Mouse (Mus musculus): Measurements from ENCODE around the gene Ecd. TPM values are rescaled to one million over a fixed set of nuclear protein-coding genes. Genes with fewer than 3 reads are reported as not detected.

The Ecd gene
- polyA plus RNA-seq, 1 experiment from 2014 or later, result 55.6 TPM

- Histone ChIP-seq H3K4me2 (replicated peaks) (no peak overlapping the region), H3K27ac (no peak overlapping the region), H3K9ac (no peak overlapping the region), H3K27me3 (no peaks in the 10 kb centered on the region), H3K36me3 (peaks cover 76% of the 10 kb centered on the region), H3K9me3 (no peaks in the 10 kb centered on the region), H3K4me1 (no peaks in the 10 kb centered on the region), H3K4me3 (no peak overlapping the region)
- WGBS, result 82% methylated on average over 1 of the region's 1 CpGs
- ATAC-seq (ENCODE audit: low FRiP score, low read depth), result no peak
Measured at GRCm38 (mm10) chr14:20371854-20372253, 23.9 kb upstream of the Ecd start.

DNA sequence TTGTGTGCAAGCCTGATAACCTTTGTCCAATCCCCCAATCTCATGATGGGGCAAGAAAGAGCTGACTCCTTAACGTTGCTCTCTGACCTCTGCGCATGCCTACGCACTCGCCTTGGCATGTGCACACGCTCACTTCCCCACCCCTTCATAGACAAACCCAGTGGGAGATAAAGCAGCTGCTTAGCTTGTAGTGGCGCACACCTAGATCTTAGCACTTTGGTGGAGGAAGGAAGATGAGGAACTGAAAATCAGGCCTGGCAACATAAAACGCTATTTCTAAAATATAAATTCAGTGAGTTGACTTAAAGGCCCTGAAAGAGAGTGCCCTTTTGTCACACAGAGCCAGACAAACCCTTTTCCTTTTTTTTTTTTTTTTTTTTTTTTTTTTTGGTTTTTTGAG is 22.9 kb upstream of the Ecd start:
- no peak overlapping the region for H3K9ac ChIP-seq
- H3K27ac ChIP-seq, result no peak overlapping the region
- H3K36me3 ChIP-seq, result peaks cover 74% of the 10 kb centered on the region
- H3K4me1 ChIP-seq, result no peaks in the 10 kb centered on the region
- no peaks in the 10 kb centered on the region for H3K27me3 ChIP-seq
- H3K4me3 ChIP-seq, result no peak overlapping the region
- ATAC-seq (ENCODE audit: low FRiP score, low read depth), result no peak
- WGBS, result 86% methylated on average over 7 of the region's 7 CpGs
- H3K4me2 ChIP-seq (replicated peaks), result no peak overlapping the region
- no peaks in the 10 kb centered on the region for H3K9me3 ChIP-seq

DNA sequence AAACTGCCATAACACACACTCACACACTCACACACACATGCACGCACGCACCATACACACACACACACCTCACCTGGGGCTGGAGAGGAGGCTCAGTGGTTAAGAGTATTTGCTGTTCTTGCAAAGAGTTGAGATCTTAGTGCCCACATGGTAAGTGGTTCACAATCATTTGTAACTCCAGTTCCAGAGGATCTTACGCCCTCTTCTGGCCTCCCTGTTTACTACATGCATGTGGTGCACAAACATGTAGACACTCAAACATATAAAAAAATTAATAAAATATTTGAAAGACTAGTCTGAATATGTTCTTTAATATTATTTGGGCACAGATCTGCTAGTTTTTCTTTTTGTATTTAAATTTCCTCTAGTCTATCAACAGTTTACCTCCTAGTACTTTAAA is 20.4 kb upstream of the Ecd start:
- H3K4me1 ChIP-seq, result no peaks in the 10 kb centered on the region
- no peaks in the 10 kb centered on the region for H3K27me3 ChIP-seq
- no peak overlapping the region for H3K4me2 ChIP-seq (replicated peaks)
- peaks cover 75% of the 10 kb centered on the region for H3K36me3 ChIP-seq
- no peak for ATAC-seq (ENCODE audit: low FRiP score, low read depth)
- H3K27ac ChIP-seq, result no peak overlapping the region
- no peak overlapping the region for H3K4me3 ChIP-seq
- H3K9me3 ChIP-seq, result no peaks in the 10 kb centered on the region
- WGBS, result 96% methylated on average over 3 of the region's 3 CpGs
- H3K9ac ChIP-seq, result no peak overlapping the region

DNA sequence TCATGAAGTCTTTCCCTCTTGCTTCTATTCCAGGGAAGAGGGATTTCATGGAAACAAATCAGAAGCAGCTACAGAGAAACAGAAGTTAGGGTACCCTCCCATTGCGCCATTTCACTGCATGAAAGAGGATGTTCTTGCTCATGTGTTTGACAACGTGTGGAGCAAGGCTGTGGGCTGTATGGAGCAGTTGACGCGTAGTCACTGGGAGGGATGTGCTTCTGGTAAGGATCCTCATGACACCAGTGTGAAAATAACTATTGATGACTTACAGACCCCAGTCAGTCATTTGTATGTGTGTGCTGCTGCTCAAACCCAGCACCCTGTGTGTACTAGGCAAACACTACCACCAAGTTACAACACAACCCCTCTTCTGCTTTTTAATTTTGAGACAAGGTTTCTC is 15.3 kb upstream of the Ecd start:
- no peaks in the 10 kb centered on the region for H3K4me1 ChIP-seq
- no peak overlapping the region for H3K4me2 ChIP-seq (replicated peaks)
- no peak overlapping the region for H3K27ac ChIP-seq
- no peaks in the 10 kb centered on the region for H3K27me3 ChIP-seq
- no peaks in the 10 kb centered on the region for H3K9me3 ChIP-seq
- ATAC-seq (ENCODE audit: low FRiP score, low read depth), result no peak
- no peak overlapping the region for H3K9ac ChIP-seq
- H3K36me3 ChIP-seq, result peaks cover 83% of the 10 kb centered on the region
- WGBS, result 92% methylated on average over 4 of the region's 4 CpGs
- no peak overlapping the region for H3K4me3 ChIP-seq

DNA sequence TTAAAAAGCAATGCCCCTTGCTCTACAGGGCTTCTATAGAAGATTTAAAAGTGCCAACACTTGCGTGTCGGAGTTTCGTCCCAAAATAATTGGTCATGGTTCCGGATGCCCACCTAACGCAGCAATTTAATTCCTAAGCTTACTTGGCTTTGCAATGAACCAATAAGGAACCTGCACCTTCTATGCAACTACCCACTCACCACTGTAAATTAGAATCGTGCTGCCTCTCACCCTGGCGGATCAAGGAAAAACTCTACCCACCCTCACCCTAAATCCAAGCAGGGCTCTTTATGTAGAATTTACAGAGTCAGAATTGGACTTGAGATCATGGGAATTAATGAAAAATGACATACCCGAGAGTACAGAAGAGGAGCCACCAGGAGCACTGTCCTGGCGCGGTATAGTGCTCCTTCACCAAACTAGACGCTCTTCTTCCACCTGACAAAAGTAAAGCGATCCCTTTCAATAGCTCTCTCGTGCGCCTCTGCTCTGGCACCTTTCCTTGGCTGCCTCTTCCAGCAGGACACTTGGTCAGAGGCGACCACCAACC is 405 bp downstream of the Ecd start:
- Histone ChIP-seq H3K4me2 (replicated peaks) (peak overlapping the region; percentile 82), H3K9ac (peak overlapping the region; percentile 82), H3K4me3 (peak overlapping the region; percentile 79), H3K27ac (peak overlapping the region; percentile 87), H3K36me3 (peaks cover 37% of the 10 kb centered on the region), H3K27me3 (no peaks in the 10 kb centered on the region), H3K9me3 (no peaks in the 10 kb centered on the region), H3K4me1 (peaks cover 15% of the 10 kb centered on the region)
- 2% methylated on average over 15 of the region's 15 CpGs for WGBS
- peak; percentile 65 for ATAC-seq (ENCODE audit: low FRiP score, low read depth)

DNA sequence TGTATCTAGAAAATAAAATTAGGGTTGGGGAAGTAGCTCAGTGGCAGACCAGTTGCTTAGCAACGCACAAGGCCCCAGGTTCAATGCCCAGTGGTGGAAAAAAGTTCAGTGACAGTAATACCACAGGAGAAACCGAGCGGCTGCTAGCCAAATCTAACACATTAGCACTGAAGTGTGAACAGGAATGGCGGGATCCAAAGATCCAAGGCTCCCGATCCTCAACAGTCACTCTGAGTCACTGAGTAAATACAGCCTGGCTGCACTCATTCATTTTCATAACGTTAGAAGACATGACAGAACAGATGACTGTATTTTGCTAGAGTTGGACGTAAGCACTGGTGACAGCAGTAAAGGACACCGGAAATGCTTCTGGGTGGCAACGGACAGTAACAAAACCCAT is 2.0 kb downstream of the Ecd start:
- Histone ChIP-seq H3K4me2 (replicated peaks) (no peak overlapping the region), H3K9ac (no peak overlapping the region), H3K4me3 (no peak overlapping the region), H3K27ac (no peak overlapping the region), H3K4me1 (peaks cover 15% of the 10 kb centered on the region), H3K9me3 (no peaks in the 10 kb centered on the region), H3K27me3 (no peaks in the 10 kb centered on the region), H3K36me3 (peaks cover 38% of the 10 kb centered on the region)
- WGBS, result 88% methylated on average over 9 of the region's 9 CpGs
- no peak for ATAC-seq (ENCODE audit: low FRiP score, low read depth)

GRCm38 (mm10) chr14:20340866-20341265 is 7.1 kb downstream of the Ecd start:
- no peak overlapping the region for H3K9ac ChIP-seq
- 78% methylated on average over 7 of the region's 7 CpGs for WGBS
- no peak overlapping the region for H3K4me2 ChIP-seq (replicated peaks)
- ATAC-seq (ENCODE audit: low FRiP score, low read depth), result no peak
- H3K4me1 ChIP-seq, result no peaks in the 10 kb centered on the region
- H3K27me3 ChIP-seq, result no peaks in the 10 kb centered on the region
- peaks cover 67% of the 10 kb centered on the region for H3K36me3 ChIP-seq
- H3K27ac ChIP-seq, result no peak overlapping the region
- H3K4me3 ChIP-seq, result no peak overlapping the region
- H3K9me3 ChIP-seq, result no peaks in the 10 kb centered on the region

- Histone ChIP-seq H3K4me3 (no peak overlapping the region), H3K4me2 (replicated peaks) (no peak overlapping the region), H3K27ac (no peak overlapping the region), H3K4me1 (no peaks in the 10 kb centered on the region), H3K9me3 (no peaks in the 10 kb centered on the region), H3K36me3 (peaks cover 69% of the 10 kb centered on the region), H3K27me3 (no peaks in the 10 kb centered on the region), H3K9ac (no peak overlapping the region)
- WGBS, result 84% methylated on average over 8 of the region's 8 CpGs
- no peak for ATAC-seq (ENCODE audit: low FRiP score, low read depth)
Measured at GRCm38 (mm10) chr14:20340149-20340548, 7.8 kb downstream of the Ecd start.

DNA sequence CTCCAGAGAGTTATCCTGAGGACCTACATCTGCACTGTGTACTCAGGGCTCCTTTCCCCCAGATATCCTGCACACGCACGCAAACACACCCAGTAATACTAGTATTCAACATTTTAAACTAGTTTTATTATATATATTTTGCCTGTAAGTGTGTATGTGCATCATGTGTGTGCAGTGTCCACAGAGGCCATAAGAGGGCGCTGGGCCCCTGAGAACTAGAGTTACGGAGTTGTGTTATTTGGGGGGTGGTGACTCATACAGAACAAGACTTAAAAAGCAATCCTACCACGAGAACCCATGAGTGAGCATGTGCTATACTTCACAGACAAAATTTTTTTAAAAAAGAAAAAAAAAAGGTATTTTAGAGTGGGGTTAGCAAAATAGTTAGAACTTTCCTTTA is 8.5 kb downstream of the Ecd start:
- Histone ChIP-seq H3K4me3 (no peak overlapping the region), H3K27ac (no peak overlapping the region), H3K4me2 (replicated peaks) (no peak overlapping the region), H3K4me1 (no peaks in the 10 kb centered on the region), H3K36me3 (peaks cover 68% of the 10 kb centered on the region), H3K27me3 (no peaks in the 10 kb centered on the region), H3K9me3 (no peaks in the 10 kb centered on the region), H3K9ac (no peak overlapping the region)
- WGBS, result 97% methylated on average over 5 of the region's 5 CpGs
- no peak for ATAC-seq (ENCODE audit: low FRiP score, low read depth)

DNA sequence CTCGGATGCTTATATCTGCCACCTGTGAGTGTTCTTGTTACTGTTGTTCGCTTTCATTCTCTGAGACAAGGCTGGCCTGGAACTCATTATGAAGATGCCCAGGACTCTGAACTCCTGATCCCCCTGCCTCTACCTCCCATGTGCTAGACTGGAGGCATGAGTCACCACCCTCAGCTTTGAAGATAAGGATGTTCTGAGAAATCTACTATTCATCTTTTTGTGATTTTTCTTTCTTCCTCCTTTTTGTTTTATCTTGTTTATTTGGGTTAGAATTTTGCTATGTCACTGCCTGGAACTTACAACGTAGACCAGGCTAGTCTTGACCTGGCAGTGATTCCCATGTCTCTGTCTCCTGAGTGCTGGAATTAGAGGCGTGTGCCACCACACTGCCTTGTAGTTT is 16.6 kb downstream of the Ecd start:
- H3K4me1 ChIP-seq, result no peaks in the 10 kb centered on the region
- no peak overlapping the region for H3K4me3 ChIP-seq
- H3K4me2 ChIP-seq (replicated peaks), result no peak overlapping the region
- no peak overlapping the region for H3K9ac ChIP-seq
- H3K36me3 ChIP-seq, result peaks cover 89% of the 10 kb centered on the region
- WGBS, result 85% methylated on average over 4 of the region's 4 CpGs
- H3K27me3 ChIP-seq, result no peaks in the 10 kb centered on the region
- no peak overlapping the region for H3K27ac ChIP-seq
- ATAC-seq (ENCODE audit: low FRiP score, low read depth), result no peak
- no peaks in the 10 kb centered on the region for H3K9me3 ChIP-seq

- ATAC-seq (ENCODE audit: low FRiP score, low read depth), result no peak
- H3K4me3 ChIP-seq, result no peak overlapping the region
- no peaks in the 10 kb centered on the region for H3K27me3 ChIP-seq
- no peak overlapping the region for H3K9ac ChIP-seq
- 66% methylated on average over 9 of the region's 9 CpGs for WGBS
- H3K4me2 ChIP-seq (replicated peaks), result no peak overlapping the region
- no peaks in the 10 kb centered on the region for H3K4me1 ChIP-seq
- no peak overlapping the region for H3K27ac ChIP-seq
- H3K36me3 ChIP-seq, result peaks cover 89% of the 10 kb centered on the region
- no peaks in the 10 kb centered on the region for H3K9me3 ChIP-seq
Measured at GRCm38 (mm10) chr14:20328474-20328873, 19.4 kb downstream of the Ecd start.

DNA sequence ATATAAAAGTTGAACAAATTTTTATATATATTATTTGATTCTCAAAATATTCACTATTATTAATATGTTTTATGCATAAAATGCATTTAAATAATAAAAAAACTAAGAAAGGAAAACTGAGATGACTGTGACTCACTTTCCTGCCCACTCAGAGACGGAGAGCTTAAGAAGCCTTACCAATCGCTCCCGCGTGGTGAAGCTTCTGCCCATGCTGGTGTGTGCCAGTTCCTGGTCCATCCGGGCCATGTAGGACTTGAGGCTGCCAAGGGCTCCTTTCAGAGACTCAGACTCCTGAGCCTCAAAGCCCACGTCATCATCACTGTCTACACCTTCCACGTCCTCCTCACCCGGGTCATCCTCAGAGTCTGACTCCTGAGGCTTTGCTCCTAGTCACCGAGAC is 23.7 kb downstream of the Ecd start:
- ATAC-seq (ENCODE audit: low FRiP score, low read depth), result no peak
- 96% methylated on average over 9 of the region's 9 CpGs for WGBS

GRCm38 (mm10) chr14:20319420-20319819 is 28.5 kb downstream of the Ecd start:
- no peak overlapping the region for H3K4me3 ChIP-seq
- H3K36me3 ChIP-seq, result peaks cover 69% of the 10 kb centered on the region
- no peak overlapping the region for H3K27ac ChIP-seq
- H3K4me2 ChIP-seq (replicated peaks), result no peak overlapping the region
- no peaks in the 10 kb centered on the region for H3K27me3 ChIP-seq
- no peak overlapping the region for H3K9ac ChIP-seq
- 83% methylated on average over 3 of the region's 3 CpGs for WGBS
- H3K4me1 ChIP-seq, result no peaks in the 10 kb centered on the region
- H3K9me3 ChIP-seq, result no peaks in the 10 kb centered on the region
- ATAC-seq (ENCODE audit: low FRiP score, low read depth), result no peak

More for the DNA sequence above, 23.7 kb downstream of the Ecd start:
- no peak overlapping the region for H3K9ac ChIP-seq
- peaks cover 87% of the 10 kb centered on the region for H3K36me3 ChIP-seq
- no peaks in the 10 kb centered on the region for H3K4me1 ChIP-seq
- H3K27ac ChIP-seq, result no peak overlapping the region
- H3K4me2 ChIP-seq (replicated peaks), result no peak overlapping the region
- no peaks in the 10 kb centered on the region for H3K9me3 ChIP-seq
- no peak overlapping the region for H3K4me3 ChIP-seq
- H3K27me3 ChIP-seq, result no peaks in the 10 kb centered on the region
